Mouse (Mus musculus) spleen, adult 10 weeks (tissue): ENCODE results near the gene Cldnd2. TPM values are rescaled to one million over a fixed set of nuclear protein-coding genes. Genes with fewer than 3 reads are reported as not detected.

Experiments used
- polyA plus RNA-seq: library from polyadenylated mRNA; stranded (reverse); fragments of 350-450 nt; fragmentation: Illumina TruSeq; extraction: RNeasy Lipid Tissue Mini Kit (QIAGEN cat#74804); gene quantifications from one replicate; pipeline ENCODE4 v1.2.3, GENCODE M21; 2015; ENCODE audit warnings: low replicate concordance; ENCODE audit not compliant: insufficient read depth

The Cldnd2 gene
- not detected for polyA plus RNA-seq

GRCm38 (mm10) chr7:43440482-43440881, at the start of gene Cldnd2:
Cldnd2 (plus strand) TSS chr7:43440782.

DNA sequence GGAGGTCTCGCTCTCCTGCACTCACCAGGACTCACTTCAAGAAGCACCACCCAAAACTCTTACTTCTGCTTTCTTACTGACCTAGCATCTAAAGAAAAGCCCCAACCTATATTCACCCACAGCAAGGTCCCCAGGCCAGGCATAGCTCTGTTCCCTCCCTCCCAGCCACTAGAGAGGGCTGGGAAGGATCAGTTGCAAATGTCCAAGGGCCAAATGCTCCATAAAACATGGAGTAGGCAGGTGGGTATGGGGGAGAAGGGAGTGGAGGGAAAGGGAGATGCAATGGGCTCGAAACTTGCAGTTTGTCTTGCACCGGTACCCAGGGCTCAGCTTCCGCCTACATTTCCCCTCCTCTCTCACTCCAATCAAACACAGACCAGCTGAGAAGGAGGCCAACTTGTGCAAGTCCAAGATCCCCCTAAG, 32.4 kb upstream of the Cldnd2 start, which contains the start of gene Siglecg:
Gene Siglecg, plus strand, starts transcription at position 74 of the 423 bp plus-strand sequence.

DNA sequence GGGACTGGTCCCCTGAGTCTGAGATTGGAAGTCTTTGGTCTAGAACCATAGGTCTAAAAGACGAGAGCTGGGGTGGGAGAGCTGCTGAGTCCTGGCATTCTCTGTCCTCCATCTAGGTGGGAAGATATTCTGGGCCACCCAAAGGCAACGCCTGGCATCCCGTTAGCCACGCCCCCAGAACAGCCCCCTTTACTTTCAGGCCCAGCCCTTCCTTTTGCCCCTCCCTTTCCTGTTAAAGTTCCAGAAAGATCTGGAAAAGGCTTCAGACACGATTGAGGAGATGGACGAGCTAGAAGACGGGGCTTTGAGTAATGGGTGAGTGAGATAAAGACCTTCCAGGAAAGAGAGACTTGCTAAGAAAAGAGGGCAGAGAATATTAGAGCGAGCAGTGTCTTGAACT, 13.2 kb upstream of the Cldnd2 start, which contains the start of gene Lim2:
Gene Lim2, plus strand, starts transcription at position 265 of the 400 bp plus-strand sequence.

GRCm38 (mm10) chr7:43436341-43437255, 4.0 kb upstream of the Cldnd2 start, which contains the start of gene Nkg7:
Nkg7 (plus strand) TSS chr7:43437073.

DNA sequence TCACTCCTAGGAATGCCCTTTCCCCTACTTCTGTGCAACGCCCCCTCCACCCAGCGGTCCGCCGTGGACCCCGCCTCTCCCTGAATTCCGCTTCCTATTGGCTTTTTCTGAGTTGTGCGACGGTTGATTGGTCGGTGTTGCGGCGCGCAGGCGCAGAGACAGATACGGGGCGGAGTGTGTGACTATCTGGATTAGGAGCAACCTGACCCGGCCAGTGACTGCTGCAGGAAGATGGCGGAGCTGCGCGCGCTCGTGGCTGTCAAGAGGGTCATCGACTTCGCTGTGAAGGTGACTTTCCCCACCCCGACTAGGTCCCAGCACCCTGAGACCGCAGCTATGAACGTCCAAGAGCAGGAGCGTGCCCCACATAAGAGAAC, 3.3 kb downstream of the Cldnd2 start, which contains the start of the genes Etfb and Gm45233:
Gene Etfb, plus strand, starts transcription at position 167 of the 377 bp plus-strand sequence.
Gene Gm45233, plus strand, starts transcription at position 212 of the 377 bp plus-strand sequence.

GRCm38 (mm10) chr7:43462851-43463250, 22.3 kb downstream of the Cldnd2 start, which contains the start of gene Vsig10l:
Vsig10l (plus strand) TSS chr7:43463151.

GRCm38 (mm10) chr7:43489631-43490125, 49.1 kb downstream of the Cldnd2 start, which contains the start of gene Iglon5:
Iglon5 (minus strand) TSS chr7:43490075.

Other genes with a start within 250 kb of the Cldnd2 start
- 46.8 TPM for gene Zfp715, start 127.5 kb upstream of the Cldnd2 start, polyA plus RNA-seq
- gene Siglecf, start 89.4 kb upstream of the Cldnd2 start, polyA plus RNA-seq: 0.94 TPM
- 244 TPM for gene Siglecg, start 32.6 kb upstream of the Cldnd2 start, polyA plus RNA-seq
- gene Lim2, start 13.1 kb upstream of the Cldnd2 start, polyA plus RNA-seq: not detected
- gene Nkg7, start 3.7 kb upstream of the Cldnd2 start, polyA plus RNA-seq: 79.6 TPM
- gene Etfb, start 3.3 kb downstream of the Cldnd2 start, polyA plus RNA-seq: 48.7 TPM
- not detected for gene Gm45233, start 3.3 kb downstream of the Cldnd2 start, polyA plus RNA-seq
- 1.5 TPM for gene Vsig10l, start 22.4 kb downstream of the Cldnd2 start, polyA plus RNA-seq
- gene Iglon5, start 49.3 kb downstream of the Cldnd2 start, polyA plus RNA-seq: not detected
- gene 4931406B18Rik, start 65.2 kb downstream of the Cldnd2 start, polyA plus RNA-seq: 0.12 TPM
- gene Cd33, start 103.6 kb downstream of the Cldnd2 start, polyA plus RNA-seq: 36.3 TPM
- gene Zfp658, start 121.5 kb downstream of the Cldnd2 start, polyA plus RNA-seq: 9.9 TPM
- gene Zfp719, start 138.8 kb downstream of the Cldnd2 start, polyA plus RNA-seq: 7.9 TPM
- 0.28 TPM for gene Zfp819, start 166.4 kb downstream of the Cldnd2 start, polyA plus RNA-seq
- gene Ceacam18, start 193.9 kb downstream of the Cldnd2 start, polyA plus RNA-seq: not detected
- gene Siglece, start 219.4 kb downstream of the Cldnd2 start, polyA plus RNA-seq: 26.2 TPM
- 5.7 TPM for gene Ctu1, start 231.2 kb downstream of the Cldnd2 start, polyA plus RNA-seq
- gene Klk14, start 249.6 kb downstream of the Cldnd2 start, polyA plus RNA-seq: not detected